Mouse (Mus musculus) hindbrain, embryonic 12.5 days (tissue): Measurements from ENCODE around the gene Pikfyve. TPM values are rescaled to one million over a fixed set of nuclear protein-coding genes. Genes with fewer than 3 reads are reported as not detected.

Experiments used
- ATAC-seq: fragments of 200-750 bp; cut with Nextera tagmentation; 2 replicates; pipeline ENCODE4 v1.8.0; 2017; ENCODE audit warnings: moderate TSS enrichment; ENCODE audit not compliant: low FRiP score
- H3K27ac ChIP-seq: fragments of 300-500 bp; sonication (generic); 2 replicates; pipeline ENCODE4 v1.5.1; 2016; ENCODE audit warnings: mild to moderate bottlenecking
- H3K27me3 ChIP-seq: fragments of 300-500 bp; sonication (generic); 2 replicates; pipeline ENCODE4 v1.6.1; 2016; ENCODE audit warnings: mild to moderate bottlenecking
- H3K36me3 ChIP-seq: fragments of 300-500 bp; sonication (generic); 2 replicates; pipeline ENCODE4 v1.6.1; 2016; ENCODE audit warnings: mild to moderate bottlenecking
- H3K4me1 ChIP-seq: fragments of 300-500 bp; sonication (generic); 2 replicates; pipeline ENCODE4 v1.6.1; 2016
- H3K4me2 ChIP-seq: fragments of 300-500 bp; sonication (generic); replicated peaks from 2 replicates; pipeline ENCODE4 v1.6.1; 2016; ENCODE audit warnings: mild to moderate bottlenecking
- H3K4me3 ChIP-seq: fragments of 300-500 bp; sonication (generic); 2 replicates; pipeline ENCODE4 v1.5.1; 2016; ENCODE audit warnings: mild to moderate bottlenecking
- H3K9ac ChIP-seq: fragments of 300-500 bp; sonication (generic); 2 replicates; pipeline ENCODE4 v1.6.1; 2016; ENCODE audit warnings: mild to moderate bottlenecking, moderate library complexity
- H3K9me3 ChIP-seq: fragments of 300-500 bp; sonication (generic); replicated peaks from 2 replicates; pipeline ENCODE4 v1.6.1; 2016; ENCODE audit warnings: mild to moderate bottlenecking
- WGBS: fragments of 180-500 bp; shearing (Covaris S2); methylation state at CpG from one replicate; pipeline ENCODE4 v1.1.7; 2016; 5-methylcytosine and 5-hydroxymethylcytosine counted together
- polyA plus RNA-seq: library from polyadenylated mRNA; unstranded; fragments of >200 nt; fragmentation: Nextera tagmentation; extraction: Ambion mirVana; gene quantifications from 2 replicates; pipeline ENCODE4 v1.2.1, GENCODE M21; 2016

Gene Pikfyve
- polyA plus RNA-seq, 1 experiment from 2014 or later, result 18.9 TPM

DNA sequence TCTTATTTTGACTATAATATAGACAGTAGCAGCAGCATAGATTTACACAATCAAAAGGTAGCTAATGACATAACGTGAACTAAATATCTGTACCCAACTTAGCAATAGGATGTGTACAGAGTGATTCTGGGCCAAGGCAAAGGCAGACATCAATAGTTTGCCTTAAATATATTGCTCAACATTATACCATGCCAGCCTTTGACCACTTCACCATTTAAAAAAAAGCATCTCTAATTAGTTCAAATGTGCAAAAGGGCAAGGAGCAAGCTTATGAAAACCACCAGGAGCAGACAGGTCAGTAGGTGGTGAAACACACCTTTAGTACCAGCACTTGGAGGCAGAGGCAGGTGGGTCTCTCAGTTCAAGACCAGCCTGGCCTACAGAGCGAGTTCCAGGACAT lies 12.8 kb upstream of the Pikfyve start:
- Histone ChIP-seq H3K27me3 (no peaks in the 10 kb centered on the region), H3K9me3 (no peaks in the 10 kb centered on the region), H3K4me1 (peaks cover 32% of the 10 kb centered on the region), H3K4me3 (no peak overlapping the region), H3K9ac (no peak overlapping the region), H3K27ac (no peak overlapping the region), H3K4me2 (no peak overlapping the region), H3K36me3 (peaks cover 56% of the 10 kb centered on the region)
- 97% methylated on average over 2 of the region's 2 CpGs for whole genome bisulfite sequencing
- no peak for ATAC-seq

DNA sequence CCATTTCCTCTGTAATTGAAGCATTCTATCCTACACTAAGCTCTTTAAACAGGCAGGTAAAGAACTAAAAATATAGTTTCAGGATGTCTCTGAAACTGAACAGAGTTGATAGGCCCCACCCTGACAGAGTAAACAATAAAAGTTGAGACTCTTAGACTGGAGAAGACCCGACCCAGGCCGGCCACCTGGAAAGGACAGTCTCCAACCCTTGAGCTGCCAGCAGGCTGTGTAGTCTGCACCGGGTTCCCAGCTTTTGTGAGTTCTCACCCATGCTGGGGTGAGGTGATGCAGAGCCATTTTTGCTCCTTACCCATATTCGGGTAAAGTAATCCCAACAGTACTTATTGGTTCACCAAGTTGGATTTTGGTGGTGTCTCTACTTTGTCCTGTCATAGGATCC lies 10.3 kb upstream of the Pikfyve start:
- no peak overlapping the region for H3K9ac ChIP-seq
- no peaks in the 10 kb centered on the region for H3K27me3 ChIP-seq
- ATAC-seq, result no peak
- 0 out of 2 replicates have a peak overlapping the region, but pooled peaks have one; percentile 3 for H3K4me3 ChIP-seq
- WGBS, result 75% methylated on average over 4 of the region's 4 CpGs
- peak overlapping the region; percentile 21; the same call in 1 of the 2 replicates for H3K4me2 ChIP-seq
- peaks cover 32% of the 10 kb centered on the region for H3K4me1 ChIP-seq
- H3K36me3 ChIP-seq, result peaks cover 32% of the 10 kb centered on the region
- no peaks in the 10 kb centered on the region for H3K9me3 ChIP-seq
- H3K27ac ChIP-seq, result no peak overlapping the region

DNA sequence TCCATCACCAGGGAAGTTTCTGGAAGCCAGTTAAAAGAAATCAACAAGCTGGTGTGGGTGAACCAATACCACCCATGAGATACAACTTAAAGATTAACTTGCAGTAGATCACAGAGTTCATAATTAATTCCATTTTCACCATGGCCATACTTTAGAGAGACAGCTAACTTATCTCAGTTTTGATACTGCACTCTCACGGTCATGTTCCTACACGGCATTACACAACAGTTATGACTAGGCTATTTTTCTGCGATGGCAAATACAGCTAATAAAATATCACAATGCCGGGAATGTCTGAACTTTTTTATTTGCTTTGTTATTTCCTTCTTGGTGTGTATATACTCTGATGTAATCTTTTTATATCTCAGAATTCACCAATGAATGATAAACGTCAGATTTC lies 9.6 kb upstream of the Pikfyve start:
- Histone ChIP-seq H3K27me3 (no peaks in the 10 kb centered on the region), H3K4me3 (no peak overlapping the region), H3K4me1 (peaks cover 32% of the 10 kb centered on the region), H3K9me3 (no peaks in the 10 kb centered on the region), H3K9ac (no peak overlapping the region), H3K36me3 (peaks cover 25% of the 10 kb centered on the region), H3K4me2 (peak overlapping the region; percentile 67; the same call in 1 of the 2 replicates), H3K27ac (no peak overlapping the region)
- 90% methylated on average over 5 of the region's 5 CpGs for WGBS
- ATAC-seq, result no peak

DNA sequence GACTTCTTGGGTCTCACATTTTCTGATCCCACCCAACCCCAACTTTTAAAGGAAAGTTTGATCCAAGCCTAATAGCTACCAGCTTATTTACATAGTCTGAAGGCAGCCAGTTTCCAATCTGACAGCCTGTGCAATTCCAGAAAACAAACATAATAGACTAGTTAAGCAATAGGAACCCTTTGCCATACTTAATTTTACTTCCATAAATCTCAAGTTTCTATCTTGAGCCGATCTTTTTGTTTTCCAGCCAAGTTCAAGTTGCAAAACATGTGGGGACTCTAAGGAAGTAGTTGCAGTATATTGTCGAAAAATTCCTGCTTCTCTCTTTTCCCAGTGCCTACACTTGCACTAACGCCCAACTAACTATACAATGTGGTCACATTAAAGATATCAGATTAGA lies 9.0 kb upstream of the Pikfyve start:
- 73% methylated on average over 3 of the region's 3 CpGs for WGBS
- H3K9me3 ChIP-seq, result no peaks in the 10 kb centered on the region
- H3K4me3 ChIP-seq, result peak overlapping the region; percentile 60
- H3K27ac ChIP-seq, result no peak overlapping the region
- H3K4me1 ChIP-seq, result peaks cover 30% of the 10 kb centered on the region
- H3K9ac ChIP-seq, result no peak overlapping the region
- ATAC-seq, result no peak
- H3K27me3 ChIP-seq, result no peaks in the 10 kb centered on the region
- peaks cover 21% of the 10 kb centered on the region for H3K36me3 ChIP-seq
- H3K4me2 ChIP-seq, result peak overlapping the region; percentile 67

DNA sequence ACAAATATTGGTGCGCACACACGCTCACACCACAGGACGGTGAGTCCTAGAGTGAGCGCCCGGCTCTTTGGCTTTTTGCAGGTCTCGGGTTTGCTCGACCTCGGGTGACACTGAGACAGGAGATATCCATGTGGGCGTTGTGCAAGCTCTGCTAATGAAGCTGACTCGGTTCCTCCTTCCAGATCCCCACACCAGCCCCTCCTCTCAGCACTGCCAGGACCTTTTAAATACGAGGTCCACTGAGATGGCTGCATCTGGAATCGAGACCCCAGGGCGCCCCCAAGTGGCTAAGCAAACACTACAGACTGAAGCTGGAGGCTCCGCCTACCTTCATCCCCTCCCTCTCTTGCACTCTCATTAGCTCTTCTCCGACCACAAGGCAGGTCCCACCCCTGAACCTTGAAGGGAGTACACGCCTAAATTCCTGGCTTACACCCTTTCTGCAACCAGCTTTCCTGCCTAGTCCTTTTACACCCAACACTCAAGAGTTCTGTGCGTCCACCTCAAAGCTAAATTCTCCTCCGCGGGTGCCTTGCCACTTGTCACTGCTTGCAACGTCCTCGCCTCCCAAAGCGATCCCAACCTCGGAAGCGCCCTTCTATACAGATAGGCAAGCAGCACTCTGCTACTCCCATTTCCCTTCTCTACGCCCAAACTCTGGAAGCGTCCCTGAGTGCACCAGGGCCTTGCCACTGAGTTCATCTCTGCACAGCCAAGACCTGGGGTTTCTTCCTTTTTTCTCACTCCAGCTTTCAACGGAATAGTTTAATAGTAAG lies 8.2 kb upstream of the Pikfyve start:
- no peaks in the 10 kb centered on the region for H3K27me3 ChIP-seq
- H3K27ac ChIP-seq, result peak overlapping the region; percentile 97
- H3K9me3 ChIP-seq, result no peaks in the 10 kb centered on the region
- H3K4me3 ChIP-seq, result peak overlapping the region; percentile 60
- peak overlapping the region; percentile 77 for H3K9ac ChIP-seq
- peak overlapping the region; percentile 67 for H3K4me2 ChIP-seq
- peaks cover 14% of the 10 kb centered on the region for H3K36me3 ChIP-seq
- ATAC-seq, result peak; percentile 85
- 6% methylated on average over 27 of the region's 27 CpGs for WGBS
- peaks cover 27% of the 10 kb centered on the region for H3K4me1 ChIP-seq

DNA sequence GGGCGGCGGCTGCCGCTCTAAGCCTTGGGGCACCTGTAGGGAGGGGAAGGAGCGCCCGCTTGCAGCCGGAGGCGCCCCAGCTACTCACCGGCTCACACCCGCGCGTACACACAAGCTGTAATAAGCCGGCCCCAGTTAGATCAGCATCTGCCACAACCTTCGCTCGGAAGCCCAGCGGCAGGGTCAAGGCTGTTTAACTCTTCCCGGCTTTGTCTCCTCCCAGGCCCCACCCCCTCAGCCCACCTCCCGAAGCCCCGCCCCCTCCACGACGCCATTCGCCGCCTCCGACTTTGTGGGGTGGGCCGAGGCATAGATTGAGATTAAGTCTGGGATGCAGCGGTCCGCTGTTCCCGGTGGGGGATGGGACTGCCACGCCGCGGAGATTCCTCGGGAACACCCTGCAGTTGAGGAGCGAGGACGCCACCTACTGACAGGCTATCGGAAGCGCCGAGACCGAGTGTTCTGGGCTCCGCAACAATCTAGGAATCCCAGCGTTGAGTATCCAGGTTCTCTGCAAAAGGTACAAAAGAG lies 7.5 kb upstream of the Pikfyve start:
- H3K27me3 ChIP-seq, result no peaks in the 10 kb centered on the region
- H3K9ac ChIP-seq, result peak overlapping the region; percentile 77
- peaks cover 8% of the 10 kb centered on the region for H3K36me3 ChIP-seq
- H3K4me3 ChIP-seq, result peak overlapping the region; percentile 60
- WGBS, result under 1% methylated on average over 39 of the region's 39 CpGs
- no peaks in the 10 kb centered on the region for H3K9me3 ChIP-seq
- peak; percentile 93 for ATAC-seq
- peak overlapping the region; percentile 67 for H3K4me2 ChIP-seq
- peak overlapping the region; percentile 97 for H3K27ac ChIP-seq
- peaks cover 27% of the 10 kb centered on the region for H3K4me1 ChIP-seq

DNA sequence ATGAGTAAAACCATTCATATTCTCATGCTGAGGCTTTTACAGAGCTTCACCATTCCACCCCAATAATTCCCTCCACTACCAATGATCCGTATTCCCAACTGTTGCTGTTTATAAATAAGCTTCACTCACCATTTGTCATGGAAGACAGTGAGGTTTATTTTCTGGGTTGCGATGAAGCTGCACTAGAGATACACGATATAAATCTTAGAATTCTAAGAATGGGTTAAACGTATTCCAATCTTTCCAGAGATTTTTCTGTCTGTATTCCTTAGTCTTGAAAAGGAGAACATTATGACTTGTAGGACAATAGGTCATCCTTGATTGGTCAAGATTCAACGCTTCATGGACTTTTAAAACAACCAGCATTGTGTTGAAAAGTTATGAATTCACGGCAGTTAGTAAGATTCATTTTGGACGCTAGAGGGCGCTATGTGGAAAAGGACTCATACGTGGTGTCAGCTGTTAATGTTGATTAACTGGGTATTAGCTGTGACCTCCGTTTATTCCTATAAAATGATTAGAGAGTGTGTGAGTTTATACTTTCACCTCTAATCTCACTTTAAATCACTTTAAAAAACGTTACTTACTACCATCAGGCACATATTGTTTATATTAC lies 6.7 kb upstream of the Pikfyve start:
- H3K9me3 ChIP-seq, result no peaks in the 10 kb centered on the region
- no peak; the same call in 1 of the 2 replicates for ATAC-seq
- peak overlapping the region; percentile 60 for H3K4me3 ChIP-seq
- 0 out of 2 replicates have a peak, but pooled peaks cover under 1% of the 10 kb centered on the region for H3K36me3 ChIP-seq
- H3K4me1 ChIP-seq, result peaks cover 25% of the 10 kb centered on the region
- H3K27me3 ChIP-seq, result no peaks in the 10 kb centered on the region
- peak overlapping the region; percentile 67 for H3K4me2 ChIP-seq
- peak overlapping the region; percentile 97 for H3K27ac ChIP-seq
- 5% methylated on average over 11 of the region's 11 CpGs for WGBS
- H3K9ac ChIP-seq, result peak overlapping the region; percentile 59; the same call in 1 of the 2 replicates

DNA sequence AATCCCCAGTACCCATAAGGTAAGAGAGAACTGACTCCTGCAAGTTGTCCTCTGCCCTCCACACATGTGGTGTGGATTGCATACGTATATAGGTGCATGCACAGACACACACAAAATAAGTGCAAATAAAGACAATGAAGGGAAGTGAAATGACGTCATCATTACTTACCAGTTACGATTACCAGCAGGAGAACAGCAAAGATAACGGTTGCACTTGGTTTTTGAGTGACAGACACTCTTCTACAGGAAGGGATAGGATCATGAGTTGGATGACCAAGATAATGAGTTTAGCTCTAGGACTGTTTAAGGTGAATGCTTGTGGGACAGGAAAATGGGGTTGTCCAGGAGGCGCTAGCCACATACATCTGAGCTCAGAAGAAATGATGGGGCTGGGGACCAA lies 5.0 kb upstream of the Pikfyve start:
- Histone ChIP-seq H3K4me2 (no peak overlapping the region), H3K9ac (no peak overlapping the region), H3K4me3 (no peak overlapping the region), H3K9me3 (no peaks in the 10 kb centered on the region), H3K27ac (no peak overlapping the region), H3K36me3 (no peaks in the 10 kb centered on the region), H3K4me1 (peaks cover 19% of the 10 kb centered on the region), H3K27me3 (no peaks in the 10 kb centered on the region)
- WGBS, result 91% methylated on average over 5 of the region's 5 CpGs
- no peak for ATAC-seq

DNA sequence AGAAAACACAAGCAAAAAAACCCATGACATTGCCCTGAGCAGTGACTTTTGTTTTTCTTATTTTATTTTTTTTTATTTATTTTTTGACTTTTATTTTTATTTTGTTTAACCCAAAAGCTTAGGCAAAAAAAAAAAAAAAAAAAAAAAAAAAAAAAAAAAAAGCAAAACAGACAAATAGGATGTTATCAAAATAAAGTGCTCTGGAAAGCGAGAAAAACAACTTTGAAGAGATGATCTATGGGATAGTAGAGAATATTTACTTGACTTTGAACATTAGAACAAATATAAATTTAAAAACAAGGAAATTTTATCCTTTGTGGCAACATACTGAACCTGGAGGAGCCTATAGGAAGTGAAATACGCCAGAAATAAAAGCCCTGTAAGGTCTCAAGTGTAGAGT lies 2.5 kb upstream of the Pikfyve start:
- H3K9me3 ChIP-seq, result no peaks in the 10 kb centered on the region
- H3K36me3 ChIP-seq, result no peaks in the 10 kb centered on the region
- WGBS, result 89% methylated on average over 2 of the region's 2 CpGs
- H3K4me2 ChIP-seq, result no peak overlapping the region
- ATAC-seq, result no peak
- H3K27ac ChIP-seq, result no peak overlapping the region
- H3K4me1 ChIP-seq, result peaks cover 17% of the 10 kb centered on the region
- no peak overlapping the region for H3K9ac ChIP-seq
- no peak overlapping the region for H3K4me3 ChIP-seq
- no peaks in the 10 kb centered on the region for H3K27me3 ChIP-seq

DNA sequence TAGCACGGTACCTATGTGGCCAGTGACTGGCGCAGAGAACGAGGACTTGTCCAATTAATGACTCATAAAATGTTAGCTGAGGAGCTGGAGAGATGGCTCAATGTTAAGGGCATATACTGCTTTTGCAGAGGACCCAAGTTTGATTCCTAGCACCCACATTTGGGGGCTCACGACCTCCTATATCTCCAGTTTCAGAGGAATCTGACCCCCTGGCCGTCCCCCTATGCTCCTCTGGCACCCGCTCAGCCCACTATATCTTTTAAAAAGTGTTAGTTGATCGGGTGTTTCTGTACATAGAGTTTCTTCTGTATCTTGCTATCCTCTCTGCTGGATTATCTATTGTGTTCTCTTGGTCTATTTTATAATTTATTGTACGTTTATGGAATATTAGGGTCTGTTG lies 1.5 kb upstream of the Pikfyve start:
- WGBS, result 93% methylated on average over 8 of the region's 8 CpGs
- no peak overlapping the region for H3K4me3 ChIP-seq
- no peak for ATAC-seq
- H3K27me3 ChIP-seq, result no peaks in the 10 kb centered on the region
- peaks cover 17% of the 10 kb centered on the region for H3K4me1 ChIP-seq
- H3K4me2 ChIP-seq, result no peak overlapping the region
- no peaks in the 10 kb centered on the region for H3K9me3 ChIP-seq
- no peak overlapping the region for H3K9ac ChIP-seq
- H3K36me3 ChIP-seq, result no peaks in the 10 kb centered on the region
- no peak overlapping the region for H3K27ac ChIP-seq

DNA sequence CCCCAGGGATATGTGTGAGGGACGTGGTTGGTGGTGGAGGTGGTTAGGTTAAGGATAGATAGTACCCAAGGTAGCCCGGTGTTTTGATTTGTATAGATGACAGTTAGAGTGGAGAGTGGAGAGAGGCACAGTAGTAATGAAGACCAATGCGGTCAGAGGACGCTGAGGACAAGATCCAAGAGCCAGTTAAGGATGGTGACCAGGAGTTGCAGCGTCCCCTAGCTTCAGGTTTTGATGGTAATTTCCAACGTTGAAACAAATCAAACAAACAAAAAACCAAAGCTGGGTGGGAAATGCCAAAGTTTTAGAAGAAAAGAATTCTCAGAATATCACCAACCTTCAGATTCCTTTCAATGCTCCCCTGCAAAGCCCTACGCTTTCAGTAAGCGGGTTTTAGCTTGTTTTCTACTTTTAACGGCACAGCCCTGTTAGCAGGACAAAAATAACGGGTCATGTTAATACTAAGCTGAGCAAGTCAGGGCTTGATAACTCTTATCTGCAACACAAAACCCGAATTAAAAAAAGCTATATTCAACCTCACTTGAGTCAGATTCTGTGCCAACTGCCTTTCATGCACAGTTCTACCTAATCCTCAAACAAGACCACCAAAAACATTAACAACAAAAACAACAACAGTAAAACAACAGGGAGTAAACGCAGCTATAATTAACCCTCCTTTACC lies 818 bp upstream of the Pikfyve start:
- Histone ChIP-seq H3K9ac (peak overlapping the region; percentile 45), H3K27ac (no peak overlapping the region), H3K27me3 (no peaks in the 10 kb centered on the region), H3K4me1 (peaks cover 17% of the 10 kb centered on the region), H3K4me2 (peak overlapping the region; percentile 78), H3K4me3 (peak overlapping the region; percentile 90), H3K36me3 (no peaks in the 10 kb centered on the region), H3K9me3 (no peaks in the 10 kb centered on the region)
- 27% methylated on average over 12 of the region's 12 CpGs for WGBS
- ATAC-seq, result no peak

DNA sequence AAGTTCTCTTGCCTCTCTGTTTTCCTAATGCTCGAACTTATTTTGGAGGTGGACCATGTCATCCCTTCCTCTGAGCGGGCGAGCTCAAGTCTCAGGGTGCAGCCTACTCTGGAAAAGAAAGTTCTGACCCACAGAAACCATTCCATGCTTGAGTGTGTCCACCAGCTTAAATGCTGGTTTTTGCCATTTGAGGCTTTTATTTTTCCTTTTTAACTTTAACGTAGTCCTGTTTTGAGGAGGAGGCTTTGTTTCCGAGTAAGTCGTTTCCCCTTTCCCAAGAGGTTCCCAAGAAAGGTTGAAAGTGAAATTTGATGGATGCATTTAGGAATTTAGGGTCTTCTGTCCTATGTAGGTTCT lies 569 bp downstream of the Pikfyve start:
- Histone ChIP-seq H3K9ac (peak overlapping the region; percentile 94), H3K27ac (peak overlapping the region; percentile 90), H3K4me3 (peak overlapping the region; percentile 90), H3K9me3 (no peaks in the 10 kb centered on the region), H3K4me2 (peak overlapping the region; percentile 78), H3K27me3 (no peaks in the 10 kb centered on the region), H3K4me1 (peaks cover 17% of the 10 kb centered on the region), H3K36me3 (no peaks in the 10 kb centered on the region)
- WGBS, result 0% methylated on average over 6 of the region's 6 CpGs
- ATAC-seq, result no peak
